Mouse (Mus musculus) small intestine, adult 2 months (tissue): ENCODE data around the gene Med13l.
A peak's percentile ranks its signal among the peaks of the same experiment; 100 is the strongest.

Experiments
- CTCF ChIP-seq: fragments of 200-500 bp; IDR thresholded peaks from 2 replicates; pipeline ENCODE4 v1.5.1; 2012; ENCODE audit warnings: low read depth, mild to moderate bottlenecking, control low read depth, inconsistent platforms, low read length, moderate library complexity, mixed read lengths; ENCODE audit not compliant: insufficient replicate concordance, insufficient read length; ENCODE audit errors: extremely low read depth
- POLR2A ChIP-seq: fragments of 200-500 bp; IDR thresholded peaks from 2 replicates; pipeline ENCODE4 v1.6.1; 2012; ENCODE audit warnings: low read depth, mild to moderate bottlenecking, control low read depth, inconsistent platforms, low read length, moderate library complexity

- TF ChIP-seq CTCF (peak; percentile 6; the same call in 1 of the 2 replicates), POLR2A (no peak)
These were observed 858 bp downstream of the Med13l start for GRCm38 (mm10) chr5:118561086-118561987.
